Mouse (Mus musculus): ENCODE measurements around the gene Dppa4. TPM values are rescaled to one million over a fixed set of nuclear protein-coding genes. Genes with fewer than 3 reads are reported as not detected.
A peak's percentile ranks its signal among the peaks of the same experiment; 100 is the strongest.

The Dppa4 gene
- total RNA-seq, 1 experiment from 2014 or later, result not detected

DNA sequence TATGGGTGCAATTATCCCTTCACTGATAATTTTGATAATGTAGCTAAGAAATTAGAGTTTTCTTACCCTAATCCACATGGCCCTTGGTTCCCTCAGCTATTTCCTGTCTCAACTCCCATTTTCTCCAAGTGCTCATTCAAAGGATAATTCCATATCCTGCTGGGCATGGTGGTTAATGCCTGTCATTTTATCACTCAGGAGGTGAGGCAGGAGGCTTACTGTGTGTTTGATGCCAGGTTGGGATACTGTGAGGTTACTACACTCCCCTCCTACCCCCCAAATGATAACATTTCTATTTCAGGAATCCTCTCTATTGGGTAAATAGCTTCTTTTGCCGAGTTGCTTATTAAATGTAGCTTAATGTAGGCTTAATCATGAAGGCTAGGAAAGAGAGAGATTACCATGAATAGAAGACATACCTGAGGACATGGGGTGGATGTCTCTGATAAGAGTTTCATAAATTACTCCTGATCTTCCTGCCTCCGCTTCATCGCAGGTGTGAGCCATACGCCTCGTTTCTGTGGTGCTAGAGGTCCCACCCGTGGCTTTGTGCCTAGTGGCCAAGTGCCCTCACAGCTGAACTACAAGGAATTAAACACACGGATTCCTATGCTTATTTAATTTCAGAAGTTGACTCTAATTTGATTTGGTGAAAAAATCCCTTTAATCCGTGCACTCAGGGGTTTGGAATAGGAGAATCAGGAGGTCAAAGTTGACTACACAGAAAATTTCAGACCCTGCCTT lies 40.2 kb downstream of the Dppa4 start:
- no peak for DNase-seq

DNA sequence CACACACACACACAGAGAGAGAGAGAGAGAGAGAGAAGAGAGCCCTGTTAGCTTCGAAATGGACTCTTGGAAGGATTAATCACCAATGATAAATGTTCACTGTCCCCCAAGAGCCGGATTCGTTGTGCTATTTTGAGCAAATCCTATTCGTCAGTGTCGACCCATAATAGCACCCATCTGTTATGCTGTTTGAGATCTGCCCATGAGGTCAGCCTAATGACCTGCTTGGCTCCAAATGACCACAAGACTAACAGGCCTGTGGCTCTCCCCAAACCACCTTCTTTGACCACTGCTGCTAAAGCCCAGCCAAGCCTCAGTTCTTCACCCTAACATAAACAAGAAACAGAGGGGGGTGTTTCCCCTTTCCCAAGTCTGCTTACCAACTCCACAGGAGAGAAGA lies 43.4 kb downstream of the Dppa4 start:
- peak; percentile 11 for DNase-seq

DNA sequence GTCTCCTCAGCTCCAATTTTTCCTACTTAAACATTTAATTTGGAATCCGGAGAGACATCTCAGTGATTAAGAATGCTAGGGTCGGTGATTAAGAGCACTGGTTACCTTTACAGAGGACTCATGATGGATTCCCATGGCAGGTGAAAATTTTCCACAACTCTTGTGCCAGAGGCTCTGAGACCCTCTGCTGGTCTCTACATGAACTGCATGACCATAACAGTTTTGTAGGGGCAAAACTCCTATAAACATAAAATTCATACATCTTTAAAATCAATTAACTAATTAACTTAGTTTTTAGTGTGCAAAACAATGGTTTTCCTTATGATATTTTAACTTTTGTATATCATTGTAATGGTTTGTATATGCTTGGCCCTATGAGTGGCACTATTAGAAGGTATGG lies 44.9 kb downstream of the Dppa4 start:
- DNase-seq, result no peak

DNA sequence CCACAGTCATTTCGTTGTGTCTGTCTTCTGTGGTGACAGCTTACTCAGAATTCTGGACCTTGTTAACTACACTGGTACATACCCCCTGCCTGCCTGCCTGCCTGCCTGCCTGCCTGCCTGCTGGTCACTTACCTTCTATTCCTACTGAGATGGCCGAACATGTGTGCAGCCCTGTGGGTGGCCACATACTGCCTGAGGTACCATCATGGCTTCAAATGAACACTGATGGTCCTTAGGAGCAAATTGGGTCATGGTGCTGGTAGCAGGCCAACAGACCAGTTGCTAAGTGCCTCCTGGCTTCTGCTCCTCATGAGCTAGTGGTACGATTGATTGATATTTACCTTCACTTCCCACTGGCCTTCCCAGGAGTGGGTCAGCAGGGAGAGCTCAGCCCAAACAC lies 48.3 kb downstream of the Dppa4 start:
- no peak for DNase-seq

DNA sequence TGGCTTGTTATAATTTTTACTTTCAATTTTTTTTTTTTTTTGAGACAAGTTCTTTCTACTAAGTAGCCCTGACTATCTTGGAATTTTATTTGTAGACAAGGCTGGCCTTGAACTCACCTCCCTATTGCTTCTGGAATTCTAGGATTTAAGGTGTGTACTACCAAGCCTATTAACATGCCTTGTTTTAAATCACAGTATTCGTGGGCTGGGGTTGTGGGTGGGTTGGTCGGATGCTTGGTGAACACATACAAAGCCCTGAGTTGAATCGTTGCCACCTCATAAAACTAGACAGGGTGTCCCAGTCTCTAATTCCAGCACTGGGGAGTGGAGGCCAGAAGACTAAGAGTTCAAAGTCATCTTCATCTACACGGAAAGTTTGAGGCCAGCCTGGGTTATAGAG lies 51.8 kb downstream of the Dppa4 start:
- no peak for DNase-seq

Other genes with a start within 250 kb of the Dppa4 start
- not detected in 2 replicates for gene Dppa2, start 20.2 kb downstream of the Dppa4 start, total RNA-seq (2021)
- gene Gm5485, start 128.7 kb downstream of the Dppa4 start, total RNA-seq (2021), result not detected in 2 replicates
- gene Morc1, start 147.5 kb downstream of the Dppa4 start, total RNA-seq (2021), result not detected in 2 replicates